Mouse (Mus musculus) hindbrain, embryonic 10.5 days (tissue): ENCODE measurements around the gene Klf2. TPM values are rescaled to one million over a fixed set of nuclear protein-coding genes. Genes with fewer than 3 reads are reported as not detected.

ENCODE experiments used
- DNase-seq: peaks from one replicate; pipeline ENCODE4 v3.0.0-alpha.2; 2017; ENCODE audit warnings: low spot score
- H3K27ac ChIP-seq: fragments of 300-500 bp; sonication (generic); 2 replicates; pipeline ENCODE4 v1.5.1; 2016; ENCODE audit warnings: mild to moderate bottlenecking, moderate library complexity
- H3K27me3 ChIP-seq: fragments of 300-500 bp; sonication (generic); 2 replicates; pipeline ENCODE4 v1.6.1; 2016; ENCODE audit warnings: mild to moderate bottlenecking; ENCODE audit not compliant: poor library complexity, insufficient read depth, severe bottlenecking
- H3K36me3 ChIP-seq: fragments of 300-500 bp; sonication (generic); 2 replicates; pipeline ENCODE4 v1.6.1; 2016; ENCODE audit warnings: mild to moderate bottlenecking, moderate library complexity
- H3K4me1 ChIP-seq: fragments of 300-500 bp; sonication (generic); replicated peaks from 2 replicates; pipeline ENCODE4 v1.6.1; 2016; ENCODE audit warnings: mild to moderate bottlenecking
- H3K4me3 ChIP-seq: fragments of 300-500 bp; sonication (generic); 2 replicates; pipeline ENCODE4 v1.5.1; 2016; ENCODE audit warnings: mild to moderate bottlenecking, moderate library complexity
- H3K9me3 ChIP-seq: fragments of 300-500 bp; sonication (generic); 2 replicates; pipeline ENCODE4 v1.6.1; 2016; ENCODE audit warnings: mild to moderate bottlenecking, moderate library complexity
- WGBS: fragments of 180-500 bp; shearing (Covaris S2); methylation state at CpG from one replicate; pipeline ENCODE4 v1.1.7; 2016; 5-methylcytosine and 5-hydroxymethylcytosine counted together
- polyA plus RNA-seq: library from polyadenylated mRNA; unstranded; fragments of >200 nt; fragmentation: Nextera tagmentation; extraction: Ambion mirVana; gene quantifications from 2 replicates; pipeline ENCODE4 v1.2.1, GENCODE M21; 2016

The Klf2 gene
- polyA plus RNA-seq, 1 experiment from 2014 or later = 5.8 TPM

- H3K4me1 ChIP-seq = peaks cover 8% of the 10 kb centered on the region
- H3K27ac ChIP-seq = no peak overlapping the region
- H3K36me3 ChIP-seq = no peaks in the 10 kb centered on the region
- no peak for DNase-seq
- WGBS = 88% methylated on average over 3 of the region's 3 CpGs
- no peak overlapping the region for H3K4me3 ChIP-seq
- H3K27me3 ChIP-seq = 0 out of 2 replicates have a peak, but pooled peaks cover 6% of the 10 kb centered on the region
- H3K9me3 ChIP-seq = no peaks in the 10 kb centered on the region
Observed at GRCm38 (mm10) chr8:72329116-72329515, 10.3 kb downstream of the Klf2 start.

GRCm38 (mm10) chr8:72330806-72331516 lies 12.1 kb downstream of the Klf2 start:
- 90% methylated on average over 6 of the region's 6 CpGs for WGBS
- H3K4me1 ChIP-seq = peaks cover 8% of the 10 kb centered on the region
- no peak overlapping the region for H3K27ac ChIP-seq
- peaks cover 11% of the 10 kb centered on the region for H3K36me3 ChIP-seq
- H3K4me3 ChIP-seq = no peak overlapping the region
- no peaks in the 10 kb centered on the region for H3K27me3 ChIP-seq
- no peak for DNase-seq
- H3K9me3 ChIP-seq = no peaks in the 10 kb centered on the region

DNA sequence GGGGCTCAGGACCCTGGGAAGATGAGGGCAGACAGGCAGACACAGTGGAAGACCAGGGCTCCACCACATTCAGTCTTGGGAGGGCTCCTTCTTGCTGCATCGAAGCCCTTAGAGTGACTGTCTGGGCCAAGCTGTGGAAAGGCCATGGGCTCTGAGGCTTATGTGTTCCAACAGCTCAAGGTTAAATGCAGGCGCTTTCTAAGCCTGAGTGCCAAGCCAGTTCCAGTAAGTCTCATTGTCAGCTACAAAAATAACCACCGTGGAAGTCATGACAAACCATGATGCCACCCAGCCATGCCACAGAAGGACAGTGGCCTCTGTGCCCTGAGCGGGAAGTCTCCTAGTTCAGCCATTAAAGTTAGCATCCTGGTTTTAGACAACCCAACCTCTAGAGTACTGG lies 12.8 kb downstream of the Klf2 start:
- no peak overlapping the region for H3K4me3 ChIP-seq
- 96% methylated on average over 4 of the region's 4 CpGs for WGBS
- H3K36me3 ChIP-seq = peaks cover 11% of the 10 kb centered on the region
- no peak for DNase-seq
- no peaks in the 10 kb centered on the region for H3K9me3 ChIP-seq
- peaks cover 8% of the 10 kb centered on the region for H3K4me1 ChIP-seq
- no peak overlapping the region for H3K27ac ChIP-seq
- no peaks in the 10 kb centered on the region for H3K27me3 ChIP-seq

- H3K4me3 ChIP-seq = no peak overlapping the region
- peaks cover 8% of the 10 kb centered on the region for H3K4me1 ChIP-seq
- DNase-seq = no peak
- no peaks in the 10 kb centered on the region for H3K27me3 ChIP-seq
- H3K9me3 ChIP-seq = no peaks in the 10 kb centered on the region
- no peak overlapping the region for H3K27ac ChIP-seq
- WGBS = 47% methylated on average over 3 of the region's 3 CpGs
- peaks cover 28% of the 10 kb centered on the region for H3K36me3 ChIP-seq
Observed at GRCm38 (mm10) chr8:72333429-72334143, 14.8 kb downstream of the Klf2 start.

DNA sequence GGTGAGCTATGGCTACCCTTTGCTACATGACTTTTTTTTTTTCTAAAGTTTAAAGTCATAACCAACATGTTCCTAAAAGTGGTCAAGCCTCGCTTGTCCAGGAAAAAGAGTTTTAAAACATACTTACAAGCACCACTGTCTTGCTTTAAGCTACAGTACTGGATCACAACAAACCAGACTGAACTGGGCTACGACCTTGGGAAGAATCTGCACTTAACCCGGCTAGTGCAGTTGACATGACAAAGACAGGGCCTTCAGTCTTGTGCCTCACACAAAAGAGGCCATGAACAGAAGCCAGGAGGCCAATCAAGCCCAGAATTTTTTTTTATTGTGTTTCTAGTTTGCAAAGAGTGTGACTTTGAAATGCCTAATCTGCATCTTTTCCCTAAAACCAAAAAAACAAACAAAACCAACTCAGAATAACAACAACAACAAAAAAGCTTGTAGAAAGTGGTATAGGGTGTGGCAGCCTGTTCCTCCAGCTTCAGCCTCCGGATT lies 15.4 kb downstream of the Klf2 start:
- H3K36me3 ChIP-seq = peaks cover 34% of the 10 kb centered on the region
- 76% methylated on average over 4 of the region's 4 CpGs for WGBS

GRCm38 (mm10) chr8:72336273-72336672 lies 17.4 kb downstream of the Klf2 start:
- 77% methylated on average over 2 of the region's 2 CpGs for WGBS
- Histone ChIP-seq H3K9me3 (no peaks in the 10 kb centered on the region), H3K36me3 (peaks cover 55% of the 10 kb centered on the region), H3K4me3 (no peak overlapping the region), H3K27ac (no peak overlapping the region), H3K4me1 (peaks cover 8% of the 10 kb centered on the region), H3K27me3 (no peaks in the 10 kb centered on the region)
- DNase-seq = no peak

More for the DNA sequence above, 15.4 kb downstream of the Klf2 start:
- H3K27me3 ChIP-seq = no peaks in the 10 kb centered on the region
- no peak overlapping the region for H3K4me3 ChIP-seq
- H3K9me3 ChIP-seq = no peaks in the 10 kb centered on the region
- no peak for DNase-seq
- H3K4me1 ChIP-seq = peaks cover 8% of the 10 kb centered on the region
- no peak overlapping the region for H3K27ac ChIP-seq

GRCm38 (mm10) chr8:72337034-72337433 lies 18.2 kb downstream of the Klf2 start:
- DNase-seq = no peak
- Histone ChIP-seq H3K27ac (no peak overlapping the region), H3K4me3 (no peak overlapping the region), H3K4me1 (peaks cover 8% of the 10 kb centered on the region), H3K27me3 (no peaks in the 10 kb centered on the region), H3K9me3 (no peaks in the 10 kb centered on the region), H3K36me3 (peaks cover 63% of the 10 kb centered on the region)

GRCm38 (mm10) chr8:72342556-72343300 lies 23.9 kb downstream of the Klf2 start:
- Histone ChIP-seq H3K27ac (no peak overlapping the region), H3K36me3 (peaks cover 95% of the 10 kb centered on the region), H3K4me3 (no peak overlapping the region), H3K4me1 (no peaks in the 10 kb centered on the region), H3K9me3 (no peaks in the 10 kb centered on the region), H3K27me3 (no peaks in the 10 kb centered on the region)
- 92% methylated on average over 5 of the region's 5 CpGs for WGBS
- no peak for DNase-seq

DNA sequence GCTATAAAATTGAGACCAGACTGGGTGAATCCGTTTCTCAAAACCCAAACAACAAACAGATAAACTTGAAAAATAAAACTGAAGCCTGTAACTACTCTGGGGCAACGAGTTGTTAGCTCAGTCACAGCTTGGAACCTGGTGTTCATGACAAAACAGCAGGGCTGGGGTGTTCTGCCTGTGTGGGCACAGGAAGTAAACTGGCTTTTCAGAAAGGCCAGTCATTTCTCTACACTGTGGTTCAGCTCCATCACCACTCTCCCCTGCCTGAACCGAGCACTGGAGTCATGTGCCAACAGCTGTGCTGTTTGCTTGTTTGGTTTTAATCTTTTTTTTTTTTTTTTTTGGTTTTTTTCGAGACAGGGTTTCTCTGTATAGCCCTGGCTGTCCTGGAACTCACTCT lies 24.9 kb downstream of the Klf2 start:
- H3K9me3 ChIP-seq = no peaks in the 10 kb centered on the region

GRCm38 (mm10) chr8:72347553-72347952 lies 28.7 kb downstream of the Klf2 start:
- DNase-seq = no peak
- Histone ChIP-seq H3K4me3 (no peak overlapping the region), H3K4me1 (no peaks in the 10 kb centered on the region), H3K9me3 (no peaks in the 10 kb centered on the region), H3K27ac (no peak overlapping the region), H3K36me3 (peaks cover 77% of the 10 kb centered on the region), H3K27me3 (no peaks in the 10 kb centered on the region)
- 82% methylated on average over 1 of the region's 1 CpGs for WGBS

More for the DNA sequence above, 24.9 kb downstream of the Klf2 start:
- DNase-seq = no peak
- peaks cover 95% of the 10 kb centered on the region for H3K36me3 ChIP-seq
- H3K4me1 ChIP-seq = no peaks in the 10 kb centered on the region
- no peak overlapping the region for H3K27ac ChIP-seq
- no peak overlapping the region for H3K4me3 ChIP-seq
- WGBS = 81% methylated on average over 4 of the region's 4 CpGs
- no peaks in the 10 kb centered on the region for H3K27me3 ChIP-seq

- Histone ChIP-seq H3K4me1 (no peaks in the 10 kb centered on the region), H3K4me3 (no peak overlapping the region), H3K9me3 (no peaks in the 10 kb centered on the region), H3K27me3 (no peaks in the 10 kb centered on the region), H3K27ac (no peak overlapping the region), H3K36me3 (peaks cover 78% of the 10 kb centered on the region)
- WGBS = 95% methylated on average over 2 of the region's 2 CpGs
- no peak for DNase-seq
Observed at GRCm38 (mm10) chr8:72348114-72348513, 29.3 kb downstream of the Klf2 start.

DNA sequence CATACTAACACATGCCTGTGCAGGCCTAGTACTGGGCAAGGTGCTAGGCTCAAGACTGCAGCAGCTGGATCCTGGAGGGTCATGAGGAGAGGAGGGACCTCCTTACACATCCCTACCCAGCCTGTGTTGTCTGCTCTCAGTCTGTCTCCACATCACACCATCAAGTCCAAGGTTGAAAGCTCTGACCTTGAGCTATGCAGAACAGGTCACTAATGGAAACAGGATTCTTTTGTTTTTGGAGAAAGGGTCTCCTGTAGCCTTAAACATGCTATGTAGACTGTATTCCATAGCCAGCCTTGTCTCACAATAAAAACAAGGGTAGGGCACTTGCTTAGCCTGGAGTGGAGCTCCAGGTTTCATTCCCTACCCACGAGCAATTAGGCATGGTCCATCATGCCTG lies 30.1 kb downstream of the Klf2 start:
- Histone ChIP-seq H3K4me3 (no peak overlapping the region), H3K9me3 (no peaks in the 10 kb centered on the region), H3K27me3 (no peaks in the 10 kb centered on the region), H3K36me3 (peaks cover 79% of the 10 kb centered on the region), H3K4me1 (no peaks in the 10 kb centered on the region), H3K27ac (no peak overlapping the region)
- no peak for DNase-seq
- 82% methylated on average over 1 of the region's 1 CpGs for WGBS

- no peak for DNase-seq
- Histone ChIP-seq H3K9me3 (no peaks in the 10 kb centered on the region), H3K36me3 (peaks cover 80% of the 10 kb centered on the region), H3K4me3 (no peak overlapping the region), H3K4me1 (no peaks in the 10 kb centered on the region; the same call in 1 of the 2 replicates), H3K27ac (no peak overlapping the region), H3K27me3 (no peaks in the 10 kb centered on the region)
- 95% methylated on average over 9 of the region's 9 CpGs for WGBS
Observed at GRCm38 (mm10) chr8:72349838-72350237, 31.0 kb downstream of the Klf2 start.
